Mouse (Mus musculus) intestine, postnatal 0 days (tissue): ENCODE data around the gene Fam53a. TPM values are rescaled to one million over a fixed set of nuclear protein-coding genes. Genes with fewer than 3 reads are reported as not detected.
A peak's percentile ranks its signal among the peaks of the same experiment; 100 is the strongest.

Experiments used
- ATAC-seq: fragments of 200-750 bp; cut with Nextera tagmentation; 2 replicates; pipeline ENCODE4 v1.8.0; 2017; ENCODE audit warnings: mild to moderate bottlenecking, moderate TSS enrichment, moderate library complexity
- H3K27ac ChIP-seq: fragments of 300-500 bp; sonication (generic); 2 replicates; pipeline ENCODE4 v1.5.1; 2014; ENCODE audit warnings: mild to moderate bottlenecking, low read depth, low read length, moderate library complexity
- H3K27me3 ChIP-seq: fragments of 300-500 bp; sonication (generic); replicated peaks from 2 replicates; pipeline ENCODE4 v1.6.1; 2014; ENCODE audit warnings: low read length, mixed read lengths; ENCODE audit not compliant: control insufficient read depth, insufficient read depth
- H3K36me3 ChIP-seq: fragments of 300-500 bp; sonication (generic); 2 replicates; pipeline ENCODE4 v1.6.1; 2014; ENCODE audit warnings: mild to moderate bottlenecking, moderate library complexity; ENCODE audit not compliant: control insufficient read depth, insufficient read depth
- H3K4me1 ChIP-seq: fragments of 300-500 bp; sonication (generic); replicated peaks from 2 replicates; pipeline ENCODE4 v1.6.1; 2014; ENCODE audit warnings: antibody characterized with exemption, low read length, mixed read lengths; ENCODE audit not compliant: control insufficient read depth, insufficient read depth
- H3K4me2 ChIP-seq: fragments of 300-500 bp; sonication (generic); replicated peaks from 2 replicates; pipeline ENCODE4 v1.6.1; 2014; ENCODE audit warnings: low read depth, mild to moderate bottlenecking, moderate library complexity
- H3K4me3 ChIP-seq: fragments of 300-500 bp; sonication (generic); 2 replicates; pipeline ENCODE4 v1.5.1; 2014; ENCODE audit warnings: low read depth, low read length
- H3K9ac ChIP-seq: fragments of 300-500 bp; sonication (generic); 2 replicates; pipeline ENCODE4 v1.6.1; 2014; ENCODE audit warnings: mild to moderate bottlenecking, low read depth, low read length
- H3K9me3 ChIP-seq: fragments of 300-500 bp; sonication (generic); 2 replicates; pipeline ENCODE4 v1.6.1; 2016; ENCODE audit warnings: mixed run types; ENCODE audit not compliant: control insufficient read depth
- CTCF ChIP-seq: sonication (generic); IDR thresholded peaks from 2 replicates; pipeline ENCODE4 v1.5.1; 2016; ENCODE audit warnings: low read depth, mild to moderate bottlenecking, control low read depth, antibody characterized with exemption, moderate library complexity
- WGBS: fragments of 180-500 bp; shearing (Covaris S2); extraction: QIAGEN DNeasy Blood & Tissue Kit; methylation state at CpG from one replicate; pipeline ENCODE4 v1.1.7; 2014; 5-methylcytosine and 5-hydroxymethylcytosine counted together
- polyA plus RNA-seq: library from polyadenylated mRNA; unstranded; fragments of >200 nt; fragmentation: Nextera tagmentation; extraction: Ambion mirVana; gene quantifications from 2 replicates; pipeline ENCODE4 v1.2.1, GENCODE M21; 2015

Fam53a gene
- 39.4 and 42.1 TPM in 2 replicates for polyA plus RNA-seq

GRCm38 (mm10) chr5:33629301-33629987, at the start of gene Fam53a, which contains the start of gene Gm9903:
Gene Fam53a (minus strand): TSS chr5:33629635.
Gene Gm9903 (plus strand): TSS chr5:33629925.
- no peaks in the 10 kb centered on the region for H3K27me3 ChIP-seq
- H3K9me3 ChIP-seq, result no peaks in the 10 kb centered on the region
- peak; percentile 96 for ATAC-seq
- WGBS, result under 1% methylated on average over 94 of the region's 99 CpGs
- peak within 1 kb of the TSS; percentile 83 for H3K4me3 ChIP-seq
- peak within 1 kb of the TSS; percentile 89 for H3K4me2 ChIP-seq
- H3K27ac ChIP-seq, result peak within 1 kb of the TSS; percentile 93
- H3K9ac ChIP-seq, result peak within 1 kb of the TSS; percentile 87
- no peaks in the 10 kb centered on the region for H3K36me3 ChIP-seq
- no peak; the same call in 1 of the 2 replicates for TF ChIP-seq CTCF
- peaks cover 6% of the 10 kb centered on the region; the same call in 1 of the 2 replicates for H3K4me1 ChIP-seq

- no peak overlapping the region for H3K4me2 ChIP-seq
- no peak overlapping the region for H3K27ac ChIP-seq
- no peaks in the 10 kb centered on the region for H3K9me3 ChIP-seq
- 0 out of 2 replicates have a peak, but pooled peaks cover 1% of the 10 kb centered on the region for H3K36me3 ChIP-seq
- TF ChIP-seq CTCF, result no peak
- no peak overlapping the region for H3K4me3 ChIP-seq
- no peaks in the 10 kb centered on the region for H3K27me3 ChIP-seq
- H3K4me1 ChIP-seq, result no peaks in the 10 kb centered on the region
- no peak for ATAC-seq
- H3K9ac ChIP-seq, result no peak overlapping the region
- 78% methylated on average over 5 of the region's 5 CpGs for WGBS
Measured at GRCm38 (mm10) chr5:33678244-33678643, 48.8 kb upstream of the Fam53a start.

GRCm38 (mm10) chr5:33675964-33676363, 46.5 kb upstream of the Fam53a start:
- no peak for ATAC-seq
- Histone ChIP-seq H3K4me1 (no peaks in the 10 kb centered on the region), H3K4me2 (no peak overlapping the region), H3K27me3 (no peaks in the 10 kb centered on the region), H3K9ac (no peak overlapping the region), H3K4me3 (no peak overlapping the region), H3K27ac (no peak overlapping the region), H3K36me3 (peaks cover 19% of the 10 kb centered on the region; the same call in 1 of the 2 replicates), H3K9me3 (no peaks in the 10 kb centered on the region)
- WGBS, result 0% methylated on average over 1 of the region's 1 CpGs
- peak; percentile 85 for TF ChIP-seq CTCF

- no peaks in the 10 kb centered on the region for H3K9me3 ChIP-seq
- H3K27me3 ChIP-seq, result no peaks in the 10 kb centered on the region
- no peak overlapping the region for H3K9ac ChIP-seq
- 93% methylated on average over 3 of the region's 3 CpGs for WGBS
- H3K36me3 ChIP-seq, result peaks cover 30% of the 10 kb centered on the region
- H3K4me1 ChIP-seq, result no peaks in the 10 kb centered on the region
- H3K4me2 ChIP-seq, result no peak overlapping the region
- no peak for ATAC-seq
- H3K4me3 ChIP-seq, result no peak overlapping the region
- no peak overlapping the region for H3K27ac ChIP-seq
- TF ChIP-seq CTCF, result no peak
Measured at GRCm38 (mm10) chr5:33674439-33674838, 45.0 kb upstream of the Fam53a start.

GRCm38 (mm10) chr5:33671659-33672058, 42.2 kb upstream of the Fam53a start:
- 82% methylated on average over 5 of the region's 5 CpGs for WGBS
- Histone ChIP-seq H3K36me3 (peaks cover 55% of the 10 kb centered on the region), H3K4me2 (no peak overlapping the region), H3K27me3 (no peaks in the 10 kb centered on the region), H3K4me1 (no peaks in the 10 kb centered on the region), H3K9ac (no peak overlapping the region), H3K4me3 (no peak overlapping the region), H3K9me3 (no peaks in the 10 kb centered on the region), H3K27ac (no peak overlapping the region; the same call in 1 of the 2 replicates)
- ATAC-seq, result no peak
- TF ChIP-seq CTCF, result no peak

- Histone ChIP-seq H3K36me3 (peaks cover 61% of the 10 kb centered on the region), H3K27me3 (no peaks in the 10 kb centered on the region), H3K9me3 (no peaks in the 10 kb centered on the region), H3K4me2 (no peak overlapping the region), H3K4me3 (no peak overlapping the region), H3K4me1 (no peaks in the 10 kb centered on the region), H3K9ac (no peak overlapping the region), H3K27ac (no peak overlapping the region)
- no peak for ATAC-seq
- TF ChIP-seq CTCF, result peak; percentile 66
Measured at GRCm38 (mm10) chr5:33668223-33668622, 38.8 kb upstream of the Fam53a start.
